In genomic region chr4:146242119-146242518, GRCm38 (mm10) we compare ENCODE assay signal across 8 mouse cellular contexts.
DNase-seq lines count a peak whose midpoint lies in the region.

No protein-coding gene starts in this region.

- DNase-seq in ES-CJ7 (ENCODE audit: low read depth, low spot score), result peak; percentile 1
- DNase-seq in adrenal gland, adult 2 months, result peak; percentile 0
- DNase-seq in cerebellum, adult 11-12 months, result peak; percentile 0
- peak; percentile 2 for DNase-seq in gastrocnemius, postnatal 10 days
- peak; percentile 88 for DNase-seq in heart, adult 11 months
- DNase-seq in ovary, adult 18-20 months (ENCODE audit: low spot score), result peak; percentile 1
- DNase-seq in spleen, postnatal 4 days (ENCODE audit: low spot score in 2 of 2), result peak; percentile 13 to 63
- DNase-seq in urinary bladder, adult 2 months (ENCODE audit: low spot score), result peak; percentile 17

Comparison
In these comparisons a context has a peak if more than half of its experiments do, and no peak if none do; other contexts are left out.
1. Peak in every context shown above with its lines: DNase-seq.
2. DNase-seq: peak in every context shown above with its lines; median percentile 88 in heart, adult 11 months; 38 in spleen, postnatal 4 days; 17 in urinary bladder, adult 2 months; 2 in gastrocnemius, postnatal 10 days; 1 in ES-CJ7; 1 in ovary, adult 18-20 months; 0 in adrenal gland, adult 2 months; 0 in cerebellum, adult 11-12 months.